Mouse (Mus musculus) forebrain, embryonic 14.5 days (tissue): Measurements from ENCODE around the gene Blm. TPM values are rescaled to one million over a fixed set of nuclear protein-coding genes. Genes with fewer than 3 reads are reported as not detected.

Experiments
- ATAC-seq: fragments of 200-750 bp; cut with Nextera tagmentation; 2 replicates; pipeline ENCODE4 v1.8.0; 2017; ENCODE audit warnings: mild to moderate bottlenecking, moderate library complexity
- DNase-seq: peaks from one replicate; pipeline ENCODE4 v3.0.0-alpha.2; 2015; ENCODE audit warnings: low spot score
- H3K27ac ChIP-seq: fragments of 300-500 bp; sonication (generic); 2 replicates; pipeline ENCODE4 v1.5.1; 2014; ENCODE audit warnings: low read depth, mild to moderate bottlenecking, control low read depth, low read length, moderate library complexity
- H3K27me3 ChIP-seq: fragments of 300-500 bp; sonication (generic); replicated peaks from 2 replicates; pipeline ENCODE4 v1.6.1; 2014; ENCODE audit warnings: low read length, control low read depth, mixed read lengths; ENCODE audit not compliant: control insufficient read depth, insufficient read depth
- H3K36me3 ChIP-seq: fragments of 300-500 bp; sonication (generic); 2 replicates; pipeline ENCODE4 v1.6.1; 2014; ENCODE audit warnings: low read length, control low read depth; ENCODE audit not compliant: control insufficient read depth, insufficient read depth
- H3K4me1 ChIP-seq: fragments of 300-500 bp; sonication (generic); 2 replicates; pipeline ENCODE4 v1.6.1; 2014; ENCODE audit warnings: antibody characterized with exemption, low read length, control low read depth; ENCODE audit not compliant: control insufficient read depth, insufficient read depth
- H3K4me2 ChIP-seq: fragments of 300-500 bp; sonication (generic); 2 replicates; pipeline ENCODE4 v1.6.1; 2014; ENCODE audit warnings: mild to moderate bottlenecking, control low read depth, low read length
- H3K4me3 ChIP-seq: fragments of 300-500 bp; sonication (generic); 2 replicates; pipeline ENCODE4 v1.5.1; 2014; ENCODE audit warnings: low read depth, low read length, control low read depth
- H3K9ac ChIP-seq: fragments of 300-500 bp; sonication (generic); 2 replicates; pipeline ENCODE4 v1.6.1; 2014; ENCODE audit warnings: mild to moderate bottlenecking, low read length, control low read depth, moderate library complexity
- H3K9me3 ChIP-seq: fragments of 300-500 bp; sonication (generic); replicated peaks from 2 replicates; pipeline ENCODE4 v1.6.1; 2016; ENCODE audit warnings: low read length, control low read depth, mixed read lengths; ENCODE audit not compliant: control insufficient read depth
- WGBS: fragments of 180-500 bp; shearing (Covaris S2); extraction: QIAGEN DNeasy Blood & Tissue Kit; methylation state at CpG from one replicate; pipeline ENCODE4 v1.1.7; 2014; 5-methylcytosine and 5-hydroxymethylcytosine counted together
- polyA plus RNA-seq: library from polyadenylated mRNA; unstranded; fragments of >200 nt; fragmentation: Nextera tagmentation; extraction: Ambion mirVana; gene quantifications from 2 replicates; pipeline ENCODE4 v1.2.1, GENCODE M21; 2014

Blm gene
- polyA plus RNA-seq, 1 experiment from 2014 or later, result 11.3 TPM

GRCm38 (mm10) chr7:80506007-80506406 is 28.9 kb downstream of the Blm start:
- no peak overlapping the region for H3K4me3 ChIP-seq
- no peak overlapping the region for H3K9ac ChIP-seq
- H3K4me1 ChIP-seq, result no peaks in the 10 kb centered on the region
- no peak overlapping the region for H3K4me2 ChIP-seq
- DNase-seq (no peak), ATAC-seq (no peak)
- peaks cover 51% of the 10 kb centered on the region for H3K36me3 ChIP-seq
- no peaks in the 10 kb centered on the region for H3K9me3 ChIP-seq
- H3K27me3 ChIP-seq, result no peaks in the 10 kb centered on the region
- WGBS, result 97% methylated on average over 3 of the region's 3 CpGs
- no peak overlapping the region for H3K27ac ChIP-seq

DNA sequence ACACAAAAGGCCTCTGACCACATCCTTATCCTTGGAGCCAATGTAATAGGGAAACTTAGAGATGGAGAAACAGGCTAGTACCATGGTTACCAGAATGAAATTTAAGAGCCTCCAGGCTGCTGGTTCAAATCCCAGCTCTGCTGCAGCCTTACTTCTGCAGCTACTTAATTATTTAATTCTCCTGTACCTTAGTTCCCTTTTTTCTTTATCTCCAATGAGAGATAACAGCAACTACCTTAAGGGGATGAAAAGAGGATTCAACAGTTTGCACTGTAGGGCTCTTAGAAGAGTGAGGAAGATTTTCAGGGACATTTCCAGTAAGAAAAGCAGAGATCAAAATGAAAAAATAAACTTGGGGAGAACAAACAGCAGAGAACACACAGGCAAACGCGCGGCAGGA is 30.0 kb downstream of the Blm start:
- no peak overlapping the region for H3K4me2 ChIP-seq
- ATAC-seq (no peak), DNase-seq (no peak)
- WGBS, result 95% methylated on average over 3 of the region's 3 CpGs
- H3K27ac ChIP-seq, result no peak overlapping the region
- no peaks in the 10 kb centered on the region for H3K27me3 ChIP-seq
- no peaks in the 10 kb centered on the region for H3K9me3 ChIP-seq
- H3K9ac ChIP-seq, result no peak overlapping the region
- H3K4me3 ChIP-seq, result no peak overlapping the region
- no peaks in the 10 kb centered on the region for H3K4me1 ChIP-seq
- peaks cover 54% of the 10 kb centered on the region for H3K36me3 ChIP-seq

- Histone ChIP-seq H3K27me3 (no peaks in the 10 kb centered on the region), H3K27ac (no peak overlapping the region), H3K4me2 (no peak overlapping the region), H3K4me1 (no peaks in the 10 kb centered on the region), H3K9me3 (no peaks in the 10 kb centered on the region), H3K4me3 (no peak overlapping the region), H3K9ac (no peak overlapping the region), H3K36me3 (peaks cover 52% of the 10 kb centered on the region)
- no peak for ATAC-seq
- no peak for DNase-seq
- WGBS, result 90% methylated on average over 7 of the region's 7 CpGs
Measured at GRCm38 (mm10) chr7:80501006-80501405, 33.9 kb downstream of the Blm start.

- no peaks in the 10 kb centered on the region for H3K27me3 ChIP-seq
- H3K4me3 ChIP-seq, result no peak overlapping the region
- H3K36me3 ChIP-seq, result peaks cover 45% of the 10 kb centered on the region
- H3K27ac ChIP-seq, result no peak overlapping the region
- no peaks in the 10 kb centered on the region for H3K9me3 ChIP-seq
- H3K9ac ChIP-seq, result no peak overlapping the region
- no peaks in the 10 kb centered on the region for H3K4me1 ChIP-seq
- no peak for DNase-seq
- no peak overlapping the region for H3K4me2 ChIP-seq
- no peak for ATAC-seq
Measured at GRCm38 (mm10) chr7:80500099-80500498, 34.8 kb downstream of the Blm start.

DNA sequence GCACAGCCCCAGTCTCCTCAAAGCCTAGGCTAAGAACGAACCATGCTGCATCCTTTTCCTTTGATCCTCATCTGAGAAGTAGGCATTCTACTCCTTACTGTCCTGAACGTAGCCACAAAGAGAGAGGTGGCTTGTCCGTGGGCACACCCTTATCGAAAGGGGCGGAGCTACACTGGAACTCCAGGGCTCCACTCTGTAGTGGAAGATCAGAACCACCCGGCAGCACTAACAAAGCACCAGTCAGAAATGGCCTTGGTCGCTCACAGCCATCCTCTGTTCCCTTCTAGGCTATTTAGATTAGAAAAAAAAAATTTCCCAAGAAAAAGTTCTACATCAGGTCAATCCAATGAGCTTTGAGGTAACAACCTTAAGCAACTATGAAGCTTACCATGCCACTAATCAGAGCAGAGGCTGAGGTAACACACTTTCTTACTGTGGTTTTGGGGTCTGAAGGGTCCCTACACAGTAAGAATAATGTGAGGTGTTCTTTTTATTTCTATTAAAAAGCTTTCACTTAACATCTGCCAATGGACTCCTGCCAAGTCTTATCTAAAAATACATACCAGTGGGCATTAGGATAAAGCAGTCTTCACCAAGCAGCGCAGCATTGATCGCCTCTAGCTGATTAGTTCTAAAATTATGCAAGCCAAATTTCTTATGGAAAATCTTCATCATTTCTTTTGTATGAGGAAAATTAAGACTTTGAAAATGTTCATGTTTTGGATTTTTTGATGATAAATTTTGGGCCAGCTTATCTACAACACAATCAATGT is 35.5 kb downstream of the Blm start:
- H3K4me3 ChIP-seq, result no peak overlapping the region
- H3K27ac ChIP-seq, result no peak overlapping the region
- H3K4me1 ChIP-seq, result no peaks in the 10 kb centered on the region
- no peak overlapping the region for H3K9ac ChIP-seq
- ATAC-seq (no peak), DNase-seq (no peak)
- WGBS, result 86% methylated on average over 9 of the region's 9 CpGs
- peaks cover 42% of the 10 kb centered on the region for H3K36me3 ChIP-seq
- H3K4me2 ChIP-seq, result no peak overlapping the region
- no peaks in the 10 kb centered on the region for H3K9me3 ChIP-seq
- H3K27me3 ChIP-seq, result no peaks in the 10 kb centered on the region

GRCm38 (mm10) chr7:80496656-80497055 is 38.3 kb downstream of the Blm start:
- DNase-seq, result no peak
- Histone ChIP-seq H3K27me3 (no peaks in the 10 kb centered on the region), H3K4me3 (no peak overlapping the region), H3K27ac (no peak overlapping the region), H3K9ac (no peak overlapping the region), H3K4me1 (no peaks in the 10 kb centered on the region), H3K9me3 (no peaks in the 10 kb centered on the region), H3K36me3 (peaks cover 31% of the 10 kb centered on the region), H3K4me2 (no peak overlapping the region)
- ATAC-seq, result no peak
- WGBS, result 91% methylated on average over 3 of the region's 3 CpGs

GRCm38 (mm10) chr7:80495210-80495609 is 39.7 kb downstream of the Blm start:
- Histone ChIP-seq H3K36me3 (peaks cover 28% of the 10 kb centered on the region), H3K27me3 (no peaks in the 10 kb centered on the region), H3K9ac (no peak overlapping the region), H3K27ac (no peak overlapping the region), H3K9me3 (no peaks in the 10 kb centered on the region), H3K4me2 (no peak overlapping the region), H3K4me1 (no peaks in the 10 kb centered on the region), H3K4me3 (no peak overlapping the region)
- DNase-seq, result no peak
- 89% methylated on average over 6 of the region's 6 CpGs for WGBS
- no peak for ATAC-seq

GRCm38 (mm10) chr7:80491995-80492394 is 42.9 kb downstream of the Blm start:
- H3K4me1 ChIP-seq, result no peaks in the 10 kb centered on the region
- WGBS, result 98% methylated on average over 3 of the region's 3 CpGs
- peaks cover 23% of the 10 kb centered on the region for H3K36me3 ChIP-seq
- H3K27me3 ChIP-seq, result no peaks in the 10 kb centered on the region
- no peak overlapping the region for H3K4me3 ChIP-seq
- ATAC-seq, result no peak
- H3K27ac ChIP-seq, result no peak overlapping the region
- H3K4me2 ChIP-seq, result no peak overlapping the region
- H3K9ac ChIP-seq, result no peak overlapping the region
- no peaks in the 10 kb centered on the region for H3K9me3 ChIP-seq
- no peak for DNase-seq

DNA sequence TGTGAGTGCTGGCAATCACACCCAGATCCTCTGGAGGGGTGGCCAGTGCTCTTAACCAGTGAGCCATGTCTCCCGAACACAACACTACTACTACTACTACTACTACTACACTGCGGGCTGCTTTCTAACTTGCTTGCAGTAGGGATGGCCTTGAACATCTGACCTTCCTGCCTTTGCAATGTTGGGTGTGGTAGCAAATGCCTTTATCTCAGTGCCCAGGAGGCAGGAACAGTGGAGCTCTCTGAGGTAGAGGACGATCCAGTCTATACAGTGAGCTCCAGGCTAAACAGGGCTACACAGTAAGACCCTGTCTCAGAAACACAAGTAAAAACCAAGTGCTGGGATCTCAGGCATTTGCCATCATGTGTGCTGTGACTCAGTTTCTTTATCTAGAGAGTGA is 43.8 kb downstream of the Blm start:
- 89% methylated on average over 3 of the region's 3 CpGs for WGBS

More for the DNA sequence above, 43.8 kb downstream of the Blm start:
- Histone ChIP-seq H3K36me3 (peaks cover 23% of the 10 kb centered on the region), H3K4me3 (no peak overlapping the region), H3K27me3 (no peaks in the 10 kb centered on the region), H3K4me2 (no peak overlapping the region), H3K9me3 (no peaks in the 10 kb centered on the region), H3K4me1 (no peaks in the 10 kb centered on the region), H3K27ac (no peak overlapping the region), H3K9ac (no peak overlapping the region)
- DNase-seq (no peak), ATAC-seq (no peak)
